Mouse (Mus musculus) limb, embryonic 12.5 days (tissue): ENCODE results near the gene Mob2. TPM values are rescaled to one million over a fixed set of nuclear protein-coding genes. Genes with fewer than 3 reads are reported as not detected.

ENCODE experiments used
- ATAC-seq: fragments of 200-750 bp; cut with Nextera tagmentation; 2 replicates; pipeline ENCODE4 v1.8.0; 2017; ENCODE audit warnings: low read depth, moderate TSS enrichment; ENCODE audit not compliant: insufficient number of reproducible peaks, insufficient read depth, low FRiP score, low TSS enrichment
- H3K27ac ChIP-seq: fragments of 300-500 bp; sonication (generic); 2 replicates; pipeline ENCODE4 v1.5.1; 2016; ENCODE audit warnings: mild to moderate bottlenecking, moderate library complexity
- H3K27me3 ChIP-seq: fragments of 300-500 bp; sonication (generic); 2 replicates; pipeline ENCODE4 v1.6.1; 2016; ENCODE audit warnings: mild to moderate bottlenecking, moderate library complexity
- H3K36me3 ChIP-seq: fragments of 300-500 bp; sonication (generic); 2 replicates; pipeline ENCODE4 v1.6.1; 2016; ENCODE audit warnings: mild to moderate bottlenecking, moderate library complexity
- H3K4me1 ChIP-seq: fragments of 300-500 bp; sonication (generic); replicated peaks from 2 replicates; pipeline ENCODE4 v1.6.1; 2016
- H3K4me2 ChIP-seq: fragments of 300-500 bp; sonication (generic); 2 replicates; pipeline ENCODE4 v1.6.1; 2016; ENCODE audit warnings: mild to moderate bottlenecking, moderate library complexity
- H3K4me3 ChIP-seq: fragments of 300-500 bp; sonication (generic); replicated peaks from 2 replicates; pipeline ENCODE4 v1.5.1; 2016; ENCODE audit warnings: mild to moderate bottlenecking
- H3K9ac ChIP-seq: fragments of 300-500 bp; sonication (generic); replicated peaks from 2 replicates; pipeline ENCODE4 v1.6.1; 2016; ENCODE audit warnings: mild to moderate bottlenecking, moderate library complexity
- H3K9me3 ChIP-seq: fragments of 300-500 bp; sonication (generic); 2 replicates; pipeline ENCODE4 v1.6.1; 2016; ENCODE audit warnings: mild to moderate bottlenecking, moderate library complexity
- WGBS: fragments of 180-500 bp; shearing (Covaris S2); methylation state at CpG from one replicate; pipeline ENCODE4 v1.1.7; 2016; 5-methylcytosine and 5-hydroxymethylcytosine counted together
- polyA plus RNA-seq: library from polyadenylated mRNA; unstranded; fragments of >200 nt; fragmentation: Nextera tagmentation; extraction: Ambion mirVana; gene quantifications from 2 replicates; pipeline ENCODE4 v1.2.1, GENCODE M21; 2016

The Mob2 gene
- polyA plus RNA-seq, 1 experiment from 2014 or later, result 62.2 TPM

DNA sequence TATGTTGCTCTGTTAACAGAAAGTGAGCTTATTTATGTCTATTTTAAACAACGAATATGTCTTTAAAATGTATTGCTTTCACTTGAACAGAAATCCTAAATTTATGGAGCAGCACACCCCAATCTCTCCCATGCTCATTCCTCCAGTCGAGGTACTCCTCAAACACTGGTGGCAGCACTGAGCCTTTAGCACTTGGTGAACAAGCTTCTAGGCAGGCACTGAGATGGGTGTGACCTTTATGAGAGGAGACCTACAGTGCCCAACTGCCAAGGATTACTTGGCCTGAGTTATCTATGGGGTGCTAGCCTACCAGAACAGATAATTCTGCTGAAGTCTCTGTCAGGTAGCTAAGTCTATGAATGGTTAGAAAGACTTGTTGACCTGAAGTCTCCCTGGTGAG lies 41.2 kb downstream of the Mob2 start:
- Histone ChIP-seq H3K36me3 (peaks cover 16% of the 10 kb centered on the region), H3K27ac (no peak overlapping the region), H3K27me3 (no peaks in the 10 kb centered on the region), H3K4me3 (no peak overlapping the region), H3K4me2 (no peak overlapping the region), H3K9ac (no peak overlapping the region), H3K4me1 (peaks cover 6% of the 10 kb centered on the region; the same call in 1 of the 2 replicates), H3K9me3 (no peaks in the 10 kb centered on the region)
- WGBS, result 49% methylated on average over 2 of the region's 2 CpGs
- no peak for ATAC-seq

- Histone ChIP-seq H3K27me3 (no peaks in the 10 kb centered on the region), H3K9ac (no peak overlapping the region), H3K4me2 (no peak overlapping the region), H3K4me1 (peaks cover 6% of the 10 kb centered on the region; the same call in 1 of the 2 replicates), H3K9me3 (no peaks in the 10 kb centered on the region), H3K36me3 (peaks cover 39% of the 10 kb centered on the region), H3K27ac (no peak overlapping the region), H3K4me3 (no peak overlapping the region)
- no peak for ATAC-seq
- 60% methylated on average over 1 of the region's 1 CpGs for WGBS
These were observed 44.3 kb downstream of the Mob2 start for GRCm38 (mm10) chr7:142016562-142016961.

DNA sequence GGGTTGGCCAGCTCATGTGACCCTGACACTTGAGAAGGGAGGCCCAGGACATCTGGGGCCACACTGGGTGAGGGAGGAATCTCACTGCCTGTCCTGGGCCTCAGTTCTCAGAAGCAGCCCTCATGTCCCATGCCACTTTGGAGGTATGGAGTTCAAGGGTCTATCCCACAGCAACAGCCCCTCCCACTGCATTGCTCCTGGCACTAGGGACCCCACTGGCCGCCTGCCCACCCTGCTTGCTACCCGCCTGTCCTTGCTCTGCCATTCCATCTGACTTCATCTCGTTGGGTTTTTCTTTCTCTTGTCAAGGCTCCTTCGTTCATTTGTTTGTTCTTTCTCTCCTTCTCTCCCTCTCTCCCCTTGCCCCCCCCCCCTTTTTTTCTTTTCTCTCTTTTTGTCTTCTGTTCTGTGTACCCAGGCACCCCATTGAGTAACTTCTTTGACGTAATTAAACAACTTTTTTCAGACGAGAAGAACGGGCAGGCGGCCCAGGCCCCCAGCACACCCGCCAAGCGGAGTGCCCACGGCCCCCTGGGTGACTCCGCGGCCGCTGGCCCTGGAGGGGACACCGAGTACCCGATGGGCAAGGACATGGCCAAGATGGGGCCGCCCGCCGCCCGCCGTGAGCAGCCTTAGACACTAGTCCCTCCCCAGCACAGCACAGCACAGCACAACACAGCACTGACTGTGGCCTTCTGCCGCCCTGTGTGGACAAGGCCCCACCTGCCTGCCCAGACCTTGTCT lies 59.1 kb downstream of the Mob2 start:
- no peak overlapping the region for H3K27ac ChIP-seq
- no peaks in the 10 kb centered on the region for H3K4me1 ChIP-seq
- H3K9me3 ChIP-seq, result no peaks in the 10 kb centered on the region
- 85% methylated on average over 22 of the region's 22 CpGs for WGBS
- no peak; the same call in 1 of the 2 replicates for ATAC-seq
- no peak overlapping the region for H3K9ac ChIP-seq
- no peak overlapping the region for H3K4me3 ChIP-seq
- peaks cover 8% of the 10 kb centered on the region for H3K36me3 ChIP-seq
- no peaks in the 10 kb centered on the region for H3K27me3 ChIP-seq
- no peak overlapping the region for H3K4me2 ChIP-seq

DNA sequence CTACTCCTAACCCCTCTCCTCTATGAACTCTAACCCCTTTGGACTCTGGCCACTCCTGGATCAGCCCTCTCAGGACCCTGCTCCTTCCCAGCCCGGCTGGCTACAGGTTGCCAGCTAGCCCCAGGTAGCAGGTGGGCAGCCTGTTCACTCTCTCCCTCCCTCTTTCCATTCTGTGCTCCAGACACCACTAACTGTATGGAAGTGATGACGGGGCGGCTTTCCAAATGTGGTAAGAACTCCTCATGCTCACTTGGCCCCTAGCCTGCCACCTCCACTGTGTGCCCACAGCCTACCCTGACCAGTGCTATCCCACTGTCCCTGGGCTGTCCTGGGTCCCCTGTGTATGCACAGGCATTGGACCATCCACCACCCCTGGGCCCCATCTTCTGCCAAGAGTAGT lies 60.2 kb downstream of the Mob2 start:
- H3K9me3 ChIP-seq, result no peaks in the 10 kb centered on the region
- ATAC-seq, result no peak
- no peaks in the 10 kb centered on the region for H3K27me3 ChIP-seq
- no peak overlapping the region for H3K4me2 ChIP-seq
- H3K4me1 ChIP-seq, result no peaks in the 10 kb centered on the region
- no peak overlapping the region for H3K27ac ChIP-seq
- no peaks in the 10 kb centered on the region; the same call in 1 of the 2 replicates for H3K36me3 ChIP-seq
- H3K4me3 ChIP-seq, result no peak overlapping the region
- WGBS, result 91% methylated on average over 3 of the region's 3 CpGs
- H3K9ac ChIP-seq, result no peak overlapping the region

GRCm38 (mm10) chr7:141994121-141994520 lies 66.7 kb downstream of the Mob2 start:
- WGBS, result 89% methylated on average over 4 of the region's 4 CpGs
- ATAC-seq, result no peak
- H3K36me3 ChIP-seq, result no peaks in the 10 kb centered on the region
- H3K27ac ChIP-seq, result no peak overlapping the region
- H3K9me3 ChIP-seq, result no peaks in the 10 kb centered on the region
- no peaks in the 10 kb centered on the region for H3K27me3 ChIP-seq
- H3K9ac ChIP-seq, result no peak overlapping the region
- H3K4me1 ChIP-seq, result no peaks in the 10 kb centered on the region
- H3K4me3 ChIP-seq, result no peak overlapping the region
- H3K4me2 ChIP-seq, result no peak overlapping the region

- H3K4me2 ChIP-seq, result no peak overlapping the region
- WGBS, result 84% methylated on average over 2 of the region's 2 CpGs
- no peaks in the 10 kb centered on the region for H3K36me3 ChIP-seq
- H3K9ac ChIP-seq, result no peak overlapping the region
- ATAC-seq, result no peak
- H3K4me3 ChIP-seq, result no peak overlapping the region
- no peaks in the 10 kb centered on the region for H3K9me3 ChIP-seq
- H3K27me3 ChIP-seq, result no peaks in the 10 kb centered on the region
- no peak overlapping the region for H3K27ac ChIP-seq
- H3K4me1 ChIP-seq, result no peaks in the 10 kb centered on the region
These were observed 69.7 kb downstream of the Mob2 start for GRCm38 (mm10) chr7:141991183-141991582.

DNA sequence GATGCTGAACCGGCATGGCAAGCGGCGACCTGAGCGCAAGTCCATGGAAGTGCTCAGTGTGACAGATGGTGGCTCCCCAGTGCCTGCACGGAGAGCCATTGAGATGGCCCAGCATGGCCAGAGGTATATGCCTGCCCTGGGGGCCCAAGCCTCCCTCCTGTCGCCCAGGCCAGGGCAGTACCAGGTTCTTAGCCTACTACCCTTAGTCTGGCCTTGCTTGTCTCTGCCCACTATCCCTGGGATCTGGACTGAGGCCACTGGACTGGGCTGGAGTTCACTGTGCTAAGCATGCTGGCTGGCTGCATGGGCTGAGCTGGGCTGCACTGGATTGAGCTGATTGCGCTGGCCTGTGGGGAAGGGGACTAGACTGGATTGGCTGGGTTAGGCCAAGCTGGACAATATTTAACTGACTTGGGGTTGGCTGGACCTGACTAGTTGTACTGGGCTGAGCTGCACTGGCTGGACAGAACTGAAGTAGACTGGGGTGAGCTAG lies 72.5 kb downstream of the Mob2 start:
- no peak for ATAC-seq
- no peak overlapping the region for H3K9ac ChIP-seq
- no peak overlapping the region for H3K4me2 ChIP-seq
- H3K9me3 ChIP-seq, result no peaks in the 10 kb centered on the region
- H3K4me1 ChIP-seq, result no peaks in the 10 kb centered on the region
- 85% methylated on average over 7 of the region's 7 CpGs for WGBS
- H3K27me3 ChIP-seq, result no peaks in the 10 kb centered on the region
- H3K27ac ChIP-seq, result no peak overlapping the region
- H3K4me3 ChIP-seq, result no peak overlapping the region
- no peaks in the 10 kb centered on the region for H3K36me3 ChIP-seq

DNA sequence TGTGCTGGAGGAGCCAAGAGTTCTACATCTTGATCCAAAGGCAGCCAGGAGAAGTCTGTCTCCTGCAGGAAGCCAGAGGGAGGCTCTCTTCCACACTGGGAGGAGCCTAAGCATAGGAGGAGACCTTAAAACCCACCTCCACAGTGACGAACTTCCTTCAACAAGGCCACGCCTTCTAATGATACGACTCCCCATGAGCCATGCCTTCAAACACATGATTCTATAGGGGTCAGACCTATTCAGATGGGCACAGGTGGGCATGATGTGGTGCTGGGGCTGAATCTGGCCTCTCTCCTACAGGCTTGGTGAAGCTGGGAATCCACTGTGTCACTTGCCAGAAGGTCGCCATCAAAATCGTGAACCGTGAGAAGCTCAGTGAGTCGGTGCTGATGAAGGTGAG lies 79.6 kb downstream of the Mob2 start:
- no peak for ATAC-seq
- no peaks in the 10 kb centered on the region for H3K36me3 ChIP-seq
- H3K4me1 ChIP-seq, result no peaks in the 10 kb centered on the region
- H3K9me3 ChIP-seq, result no peaks in the 10 kb centered on the region
- WGBS, result 83% methylated on average over 7 of the region's 7 CpGs
- no peak overlapping the region for H3K27ac ChIP-seq
- no peak overlapping the region for H3K4me2 ChIP-seq
- H3K9ac ChIP-seq, result no peak overlapping the region
- no peaks in the 10 kb centered on the region for H3K27me3 ChIP-seq
- no peak overlapping the region for H3K4me3 ChIP-seq

GRCm38 (mm10) chr7:141979247-141979646 lies 81.6 kb downstream of the Mob2 start:
- Histone ChIP-seq H3K9me3 (no peaks in the 10 kb centered on the region), H3K4me2 (no peak overlapping the region), H3K27me3 (no peaks in the 10 kb centered on the region), H3K4me3 (no peak overlapping the region), H3K27ac (no peak overlapping the region), H3K4me1 (no peaks in the 10 kb centered on the region), H3K9ac (no peak overlapping the region), H3K36me3 (no peaks in the 10 kb centered on the region)
- ATAC-seq, result no peak
- 87% methylated on average over 4 of the region's 4 CpGs for WGBS

GRCm38 (mm10) chr7:141978003-141978402 lies 82.9 kb downstream of the Mob2 start:
- Histone ChIP-seq H3K27me3 (no peaks in the 10 kb centered on the region), H3K4me1 (no peaks in the 10 kb centered on the region), H3K36me3 (no peaks in the 10 kb centered on the region), H3K4me3 (no peak overlapping the region), H3K9me3 (no peaks in the 10 kb centered on the region), H3K27ac (no peak overlapping the region), H3K9ac (no peak overlapping the region), H3K4me2 (no peak overlapping the region)
- WGBS, result 77% methylated on average over 6 of the region's 6 CpGs
- ATAC-seq, result no peak

- WGBS, result 25% methylated on average over 7 of the region's 7 CpGs
- no peaks in the 10 kb centered on the region for H3K9me3 ChIP-seq
- H3K27ac ChIP-seq, result no peak overlapping the region
- no peak overlapping the region for H3K9ac ChIP-seq
- H3K4me1 ChIP-seq, result no peaks in the 10 kb centered on the region
- H3K27me3 ChIP-seq, result no peaks in the 10 kb centered on the region
- ATAC-seq, result no peak
- H3K4me3 ChIP-seq, result no peak overlapping the region
- H3K4me2 ChIP-seq, result no peak overlapping the region
- no peaks in the 10 kb centered on the region for H3K36me3 ChIP-seq
These were observed 87.8 kb downstream of the Mob2 start for GRCm38 (mm10) chr7:141972831-141973619.
